Mouse (Mus musculus): Measurements from ENCODE around the gene Cecr2.

GRCm38 (mm10) chr6:120714806-120715205, 48.6 kb downstream of the Cecr2 start:
- TF ChIP-seq EP300 (IDR thresholded peaks at IDR 0.05; ENCODE audit: low read depth): no peak
- no peak for TF ChIP-seq CTCF (IDR thresholded peaks at IDR 0.05; ENCODE audit: low read depth)
